Mouse (Mus musculus) hindbrain, embryonic 14.5 days (tissue): ENCODE results near the gene Thsd7b. TPM values are rescaled to one million over a fixed set of nuclear protein-coding genes. Genes with fewer than 3 reads are reported as not detected.

ENCODE experiments used
- ATAC-seq: fragments of 200-750 bp; cut with Nextera tagmentation; 2 replicates; pipeline ENCODE4 v1.8.0; 2017; ENCODE audit warnings: moderate number of reproducible peaks, mild to moderate bottlenecking, moderate TSS enrichment, moderate library complexity; ENCODE audit not compliant: low FRiP score
- DNase-seq: peaks from one replicate; pipeline ENCODE4 v3.0.0-alpha.2; 2015; ENCODE audit warnings: low spot score
- H3K27ac ChIP-seq: fragments of 300-500 bp; sonication (generic); 2 replicates; pipeline ENCODE4 v1.5.1; 2014; ENCODE audit warnings: mild to moderate bottlenecking, moderate library complexity
- H3K27me3 ChIP-seq: fragments of 300-500 bp; sonication (generic); 2 replicates; pipeline ENCODE4 v1.6.1; 2014; ENCODE audit warnings: mild to moderate bottlenecking, low read length, mixed read lengths; ENCODE audit not compliant: control insufficient read depth, insufficient read depth
- H3K36me3 ChIP-seq: fragments of 300-500 bp; sonication (generic); replicated peaks from 2 replicates; pipeline ENCODE4 v1.6.1; 2014; ENCODE audit not compliant: control insufficient read depth, insufficient read depth
- H3K4me1 ChIP-seq: fragments of 300-500 bp; sonication (generic); replicated peaks from 2 replicates; pipeline ENCODE4 v1.6.1; 2014; ENCODE audit warnings: antibody characterized with exemption, low read length, mixed read lengths; ENCODE audit not compliant: control insufficient read depth, insufficient read depth
- H3K4me2 ChIP-seq: fragments of 300-500 bp; sonication (generic); replicated peaks from 2 replicates; pipeline ENCODE4 v1.6.1; 2014; ENCODE audit warnings: mild to moderate bottlenecking, moderate library complexity
- H3K4me3 ChIP-seq: fragments of 300-500 bp; sonication (generic); replicated peaks from 2 replicates; pipeline ENCODE4 v1.5.1; 2014; ENCODE audit warnings: mild to moderate bottlenecking, low read length
- H3K9ac ChIP-seq: fragments of 300-500 bp; sonication (generic); 2 replicates; pipeline ENCODE4 v1.6.1; 2014
- H3K9me3 ChIP-seq: fragments of 300-500 bp; sonication (generic); 2 replicates; pipeline ENCODE4 v1.6.1; 2016; ENCODE audit warnings: low read length; ENCODE audit not compliant: control insufficient read depth
- WGBS: fragments of 180-500 bp; shearing (Covaris S2); extraction: QIAGEN DNeasy Blood & Tissue Kit; methylation state at CpG from one replicate; pipeline ENCODE4 v1.1.7; 2014; 5-methylcytosine and 5-hydroxymethylcytosine counted together
- polyA plus RNA-seq: library from polyadenylated mRNA; unstranded; fragments of >200 nt; fragmentation: Nextera tagmentation; extraction: Ambion mirVana; gene quantifications from 2 replicates; pipeline ENCODE4 v1.2.1, GENCODE M21; 2014

Gene Thsd7b
- polyA plus RNA-seq, 1 experiment from 2014 or later = 12.5 TPM

- WGBS = 52% methylated on average over 1 of the region's 1 CpGs
- peak; percentile 34 for DNase-seq
- Histone ChIP-seq H3K4me2 (no peak overlapping the region), H3K4me1 (0 out of 2 replicates have a peak, but pooled peaks cover 4% of the 10 kb centered on the region), H3K36me3 (no peaks in the 10 kb centered on the region), H3K9me3 (no peaks in the 10 kb centered on the region), H3K27me3 (no peaks in the 10 kb centered on the region), H3K9ac (no peak overlapping the region), H3K27ac (no peak overlapping the region), H3K4me3 (no peak overlapping the region)
- ATAC-seq = no peak
These were observed 483.6 kb downstream of the Thsd7b start for GRCm38 (mm10) chr1:129756548-129757240.

GRCm38 (mm10) chr1:129759003-129759402 lies 485.9 kb downstream of the Thsd7b start:
- ATAC-seq (no peak), DNase-seq (no peak)
- H3K27ac ChIP-seq = no peak overlapping the region
- H3K9me3 ChIP-seq = no peaks in the 10 kb centered on the region
- WGBS = 68% methylated on average over 1 of the region's 1 CpGs
- no peak overlapping the region for H3K4me2 ChIP-seq
- H3K4me1 ChIP-seq = 0 out of 2 replicates have a peak, but pooled peaks cover 4% of the 10 kb centered on the region
- no peaks in the 10 kb centered on the region for H3K36me3 ChIP-seq
- no peak overlapping the region for H3K9ac ChIP-seq
- H3K27me3 ChIP-seq = no peaks in the 10 kb centered on the region
- no peak overlapping the region for H3K4me3 ChIP-seq

GRCm38 (mm10) chr1:129761234-129761633 lies 488.1 kb downstream of the Thsd7b start:
- WGBS = 83% methylated on average over 1 of the region's 1 CpGs
- Histone ChIP-seq H3K36me3 (no peaks in the 10 kb centered on the region), H3K9me3 (no peaks in the 10 kb centered on the region), H3K4me1 (0 out of 2 replicates have a peak, but pooled peaks cover 4% of the 10 kb centered on the region), H3K27ac (no peak overlapping the region), H3K4me2 (no peak overlapping the region), H3K9ac (no peak overlapping the region), H3K4me3 (no peak overlapping the region), H3K27me3 (no peaks in the 10 kb centered on the region)
- DNase-seq (no peak), ATAC-seq (no peak)

- 69% methylated on average over 2 of the region's 2 CpGs for WGBS
- no peaks in the 10 kb centered on the region for H3K36me3 ChIP-seq
- DNase-seq (no peak), ATAC-seq (no peak)
- no peak overlapping the region for H3K9ac ChIP-seq
- no peaks in the 10 kb centered on the region for H3K9me3 ChIP-seq
- H3K4me3 ChIP-seq = no peak overlapping the region
- no peak overlapping the region for H3K4me2 ChIP-seq
- no peaks in the 10 kb centered on the region for H3K4me1 ChIP-seq
- H3K27ac ChIP-seq = no peak overlapping the region
- no peaks in the 10 kb centered on the region for H3K27me3 ChIP-seq
These were observed 491.6 kb downstream of the Thsd7b start for GRCm38 (mm10) chr1:129764748-129765147.

- Histone ChIP-seq H3K27ac (no peak overlapping the region), H3K27me3 (no peaks in the 10 kb centered on the region), H3K9me3 (no peaks in the 10 kb centered on the region), H3K9ac (no peak overlapping the region), H3K4me3 (no peak overlapping the region), H3K36me3 (no peaks in the 10 kb centered on the region), H3K4me1 (no peaks in the 10 kb centered on the region), H3K4me2 (no peak overlapping the region)
- ATAC-seq (no peak), DNase-seq (no peak)
- WGBS = 93% methylated on average over 5 of the region's 5 CpGs
These were observed 504.0 kb downstream of the Thsd7b start for GRCm38 (mm10) chr1:129777055-129777454.

- Histone ChIP-seq H3K9me3 (no peaks in the 10 kb centered on the region), H3K36me3 (no peaks in the 10 kb centered on the region), H3K4me3 (no peak overlapping the region), H3K27me3 (no peaks in the 10 kb centered on the region), H3K9ac (no peak overlapping the region), H3K4me2 (no peak overlapping the region), H3K4me1 (no peaks in the 10 kb centered on the region), H3K27ac (no peak overlapping the region)
- DNase-seq = no peak
- WGBS = 69% methylated on average over 4 of the region's 4 CpGs
- no peak for ATAC-seq
These were observed 506.4 kb downstream of the Thsd7b start for GRCm38 (mm10) chr1:129779506-129779905.

GRCm38 (mm10) chr1:129780589-129780988 lies 507.5 kb downstream of the Thsd7b start:
- H3K4me2 ChIP-seq = no peak overlapping the region

GRCm38 (mm10) chr1:129798519-129798918 lies 525.4 kb downstream of the Thsd7b start:
- H3K4me3 ChIP-seq = no peak overlapping the region
- no peaks in the 10 kb centered on the region for H3K36me3 ChIP-seq
- H3K9ac ChIP-seq = no peak overlapping the region
- DNase-seq = no peak
- no peaks in the 10 kb centered on the region for H3K4me1 ChIP-seq
- no peak overlapping the region for H3K27ac ChIP-seq
- ATAC-seq = no peak
- H3K4me2 ChIP-seq = no peak overlapping the region
- no peaks in the 10 kb centered on the region for H3K27me3 ChIP-seq
- H3K9me3 ChIP-seq = no peaks in the 10 kb centered on the region

More at GRCm38 (mm10) chr1:129780589-129780988, 507.5 kb downstream of the Thsd7b start:
- H3K4me3 ChIP-seq = no peak overlapping the region
- WGBS = 47% methylated on average over 1 of the region's 1 CpGs
- no peaks in the 10 kb centered on the region for H3K9me3 ChIP-seq
- ATAC-seq (peak; percentile 55; the same call in 1 of the 2 replicates), DNase-seq (no peak)
- H3K4me1 ChIP-seq = no peaks in the 10 kb centered on the region
- H3K36me3 ChIP-seq = no peaks in the 10 kb centered on the region
- no peaks in the 10 kb centered on the region for H3K27me3 ChIP-seq
- no peak overlapping the region for H3K9ac ChIP-seq
- no peak overlapping the region for H3K27ac ChIP-seq

- no peak overlapping the region for H3K4me3 ChIP-seq
- ATAC-seq (no peak), DNase-seq (no peak)
- no peak overlapping the region for H3K4me2 ChIP-seq
- no peaks in the 10 kb centered on the region for H3K4me1 ChIP-seq
- no peaks in the 10 kb centered on the region for H3K36me3 ChIP-seq
- no peak overlapping the region for H3K9ac ChIP-seq
- no peak overlapping the region for H3K27ac ChIP-seq
- 75% methylated on average over 4 of the region's 4 CpGs for WGBS
- H3K9me3 ChIP-seq = no peaks in the 10 kb centered on the region
- no peaks in the 10 kb centered on the region for H3K27me3 ChIP-seq
These were observed 553.8 kb downstream of the Thsd7b start for GRCm38 (mm10) chr1:129826927-129827326.

GRCm38 (mm10) chr1:129837324-129837723 lies 564.2 kb downstream of the Thsd7b start:
- no peaks in the 10 kb centered on the region for H3K4me1 ChIP-seq
- no peaks in the 10 kb centered on the region for H3K27me3 ChIP-seq
- H3K9ac ChIP-seq = no peak overlapping the region
- no peak overlapping the region for H3K27ac ChIP-seq
- H3K4me3 ChIP-seq = no peak overlapping the region
- no peak overlapping the region for H3K4me2 ChIP-seq
- H3K9me3 ChIP-seq = no peaks in the 10 kb centered on the region
- ATAC-seq = no peak
- 77% methylated on average over 2 of the region's 2 CpGs for WGBS
- H3K36me3 ChIP-seq = no peaks in the 10 kb centered on the region
- no peak for DNase-seq
